Mouse (Mus musculus) ovary, adult 18-20 months (tissue): ENCODE data around the gene Ncam1.

Experiments used
- DNase-seq: peaks from one replicate; pipeline ENCODE4 v3.0.0; 2022; ENCODE audit warnings: low spot score, mixed read lengths

Gene Ncam1

GRCm38 (mm10) chr9:49798806-49799205 lies at the start of gene Ncam1:
TSS of gene Ncam1 (minus strand) at chr9:49798925.
- DNase-seq: peak; percentile 70

GRCm38 (mm10) chr9:49834013-49834412 lies 35.3 kb upstream of the Ncam1 start:
- no peak for DNase-seq

GRCm38 (mm10) chr9:49827671-49828070 lies 28.9 kb upstream of the Ncam1 start:
- DNase-seq: peak; percentile 20

GRCm38 (mm10) chr9:49816115-49816650 lies 17.5 kb upstream of the Ncam1 start:
- no peak for DNase-seq

GRCm38 (mm10) chr9:49814442-49814841 lies 15.7 kb upstream of the Ncam1 start:
- DNase-seq: no peak

DNA sequence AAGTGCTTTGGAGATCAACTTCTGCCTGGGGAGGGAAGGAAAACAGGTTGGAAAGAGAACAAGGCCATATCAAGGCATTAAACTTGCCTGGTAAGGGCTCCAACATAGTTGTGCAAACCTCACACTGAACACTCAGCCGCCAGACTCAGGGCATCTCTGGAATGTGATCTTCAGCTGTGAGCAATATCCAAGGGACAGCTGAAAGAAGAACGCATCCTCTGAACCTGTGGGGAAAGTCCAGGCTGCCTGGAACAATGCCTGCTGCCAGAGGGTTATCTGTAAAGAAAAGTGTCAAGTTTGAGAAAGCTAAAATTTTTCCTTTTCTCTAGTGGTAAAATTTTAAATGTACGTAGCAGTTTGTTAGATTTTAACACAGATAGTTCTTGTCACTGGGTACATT lies 4.5 kb upstream of the Ncam1 start:
- no peak for DNase-seq

- DNase-seq: peak; percentile 32
These were observed 729 bp downstream of the Ncam1 start for GRCm38 (mm10) chr9:49797821-49798571.

GRCm38 (mm10) chr9:49797508-49797820 lies 1.3 kb downstream of the Ncam1 start:
- no peak for DNase-seq

DNA sequence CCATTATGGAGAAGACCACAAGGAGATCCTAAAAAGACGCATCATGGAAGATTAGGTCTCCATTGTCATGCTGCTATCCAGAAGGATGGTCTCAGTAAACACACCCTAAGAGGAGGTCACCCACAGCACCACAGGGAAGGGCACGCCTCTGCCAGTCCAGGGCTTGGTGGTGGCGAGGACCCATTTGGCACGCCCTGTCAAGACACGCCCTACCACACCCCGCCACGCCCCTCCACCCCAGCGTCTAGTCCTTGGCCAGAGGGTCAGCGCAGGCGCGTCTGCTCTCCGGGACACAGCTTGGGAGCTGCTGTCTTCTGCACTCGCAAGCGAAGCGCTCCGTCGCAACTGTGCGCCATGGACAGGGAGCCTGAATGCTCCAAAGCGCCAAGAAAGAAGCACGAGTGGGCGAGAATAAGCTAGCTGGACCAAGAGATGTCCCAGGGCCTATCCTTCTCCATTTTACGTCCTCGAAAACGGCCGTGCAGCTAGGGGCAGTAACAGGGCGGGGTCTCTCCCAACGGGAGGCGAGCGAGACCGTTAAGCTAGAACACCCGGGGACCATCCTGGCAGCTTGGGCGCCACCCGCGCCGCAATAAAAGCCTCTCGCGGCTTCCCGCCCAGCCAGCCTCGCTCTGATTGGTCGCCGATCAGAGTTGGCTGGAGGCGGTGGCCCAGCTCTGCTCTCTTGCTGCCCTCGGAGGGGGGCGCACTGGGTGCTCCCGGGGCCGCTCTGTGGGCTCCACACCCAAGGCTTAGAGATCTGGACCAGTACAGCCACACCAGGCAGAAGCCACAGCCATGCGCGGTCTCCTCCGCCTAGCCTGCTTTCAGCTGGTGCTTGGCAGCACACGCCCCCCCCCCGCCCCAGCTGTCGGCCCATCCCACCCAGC lies 1.9 kb downstream of the Ncam1 start:
- peak; percentile 61 for DNase-seq

DNA sequence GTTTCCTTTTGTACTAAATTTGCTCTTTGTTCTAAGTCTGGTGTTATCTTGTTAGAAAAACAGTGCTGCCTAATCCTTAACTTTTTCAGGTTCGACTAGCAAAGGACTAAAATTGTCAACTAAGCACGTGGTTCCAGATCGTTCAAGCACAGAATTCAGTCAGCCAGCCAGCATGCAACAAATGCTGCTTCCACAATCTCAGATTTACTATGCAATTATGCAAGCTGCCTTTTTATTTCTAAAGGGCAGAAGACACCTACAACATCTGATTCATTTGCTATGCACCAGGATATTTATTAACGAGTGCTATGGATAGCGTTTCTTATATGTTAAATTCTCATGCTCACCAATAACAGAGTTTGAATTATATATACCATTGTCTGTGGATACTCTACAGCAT lies 2.8 kb downstream of the Ncam1 start:
- no peak for DNase-seq

DNA sequence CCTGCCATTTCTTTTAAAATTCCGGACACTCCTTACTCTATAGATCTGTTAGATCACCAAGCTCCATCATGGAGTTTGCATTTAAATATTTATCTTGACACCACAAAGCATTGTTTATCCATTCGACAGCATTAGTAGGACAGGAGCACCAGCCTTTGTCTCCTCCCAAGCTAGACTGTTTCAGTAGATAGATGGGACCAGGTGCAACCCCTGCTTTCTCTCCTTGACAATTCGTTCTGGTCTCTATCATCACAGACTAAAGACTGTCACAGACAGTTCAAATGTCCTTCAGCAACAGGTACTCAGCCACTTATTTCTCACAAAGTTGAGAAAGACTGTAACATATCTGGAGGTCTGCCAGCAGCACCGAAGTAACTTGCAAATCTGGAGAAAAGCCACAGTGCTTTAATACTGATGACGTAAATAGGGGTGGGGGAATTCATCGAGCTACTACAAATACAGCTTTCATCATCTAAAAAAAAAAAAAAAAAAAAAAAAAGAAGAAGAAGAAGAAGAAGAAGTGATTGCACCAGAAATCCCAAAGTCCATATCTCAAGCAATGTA lies 4.7 kb downstream of the Ncam1 start:
- no peak for DNase-seq

- no peak for DNase-seq
These were observed 5.5 kb downstream of the Ncam1 start for GRCm38 (mm10) chr9:49793241-49793640.

- no peak for DNase-seq
These were observed 6.1 kb downstream of the Ncam1 start for GRCm38 (mm10) chr9:49792646-49793045.

DNA sequence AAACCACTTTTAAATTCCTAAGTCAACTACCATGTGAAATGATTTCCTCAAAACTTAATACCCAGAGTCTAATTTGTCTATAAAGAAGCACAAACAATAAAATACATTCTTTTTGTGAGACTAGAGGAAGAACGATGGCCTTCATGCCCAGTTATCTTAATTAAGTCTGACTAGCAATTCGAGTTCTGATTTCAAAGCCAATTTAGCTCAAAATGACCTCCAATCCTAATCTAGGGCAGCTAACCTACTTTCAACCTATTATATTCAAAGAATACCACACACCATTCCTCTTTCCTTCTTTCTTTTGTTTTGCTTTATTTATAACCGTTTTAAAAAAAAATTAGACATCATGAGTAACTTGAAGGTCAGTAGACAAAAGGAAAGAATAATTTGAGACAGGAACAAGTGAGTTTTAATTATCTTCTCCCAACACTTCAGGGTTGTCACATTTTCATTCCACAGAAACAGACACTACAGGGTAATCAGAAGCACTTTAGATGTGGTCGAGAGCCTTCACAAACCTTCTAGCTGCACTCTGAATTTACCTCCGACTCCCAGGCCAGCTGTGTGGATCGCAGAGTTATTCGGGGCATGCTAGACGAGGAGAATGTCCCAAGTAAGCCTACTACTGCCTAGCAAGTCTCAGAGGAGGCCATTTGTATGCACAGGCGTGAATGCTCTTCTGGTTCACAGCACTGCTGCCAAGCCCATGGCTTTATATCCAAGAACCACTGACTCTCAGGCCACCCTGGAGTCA lies 17.5 kb downstream of the Ncam1 start:
- DNase-seq: no peak

DNA sequence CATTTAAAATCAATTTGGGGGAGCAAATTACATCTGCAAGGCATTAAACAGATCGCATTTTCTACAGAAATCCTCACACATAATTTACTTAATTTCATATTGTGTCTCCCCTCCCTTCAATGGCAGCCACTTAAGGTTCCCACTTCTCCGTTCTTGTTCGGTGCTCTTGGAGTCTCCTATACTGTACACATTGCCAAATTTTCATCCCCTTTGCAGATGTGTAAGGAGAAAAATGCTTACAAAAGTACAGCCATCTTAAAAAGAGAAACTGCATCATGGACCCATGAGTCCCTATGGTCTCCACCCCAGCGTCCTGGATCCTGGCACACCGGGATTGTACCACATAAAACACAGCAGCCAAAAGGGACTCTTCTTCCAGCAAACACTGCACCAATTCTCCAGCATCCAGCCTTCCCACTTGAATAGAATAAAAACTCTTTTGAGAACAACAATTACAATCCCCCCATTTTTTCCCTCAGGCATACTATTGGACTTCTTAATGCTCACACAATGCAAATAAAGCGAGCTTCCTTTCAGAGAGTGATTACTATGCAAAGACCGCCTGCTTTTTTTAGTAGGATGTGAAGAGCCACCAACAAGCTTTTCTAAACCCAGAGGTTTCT lies 21.6 kb downstream of the Ncam1 start:
- no peak for DNase-seq

DNA sequence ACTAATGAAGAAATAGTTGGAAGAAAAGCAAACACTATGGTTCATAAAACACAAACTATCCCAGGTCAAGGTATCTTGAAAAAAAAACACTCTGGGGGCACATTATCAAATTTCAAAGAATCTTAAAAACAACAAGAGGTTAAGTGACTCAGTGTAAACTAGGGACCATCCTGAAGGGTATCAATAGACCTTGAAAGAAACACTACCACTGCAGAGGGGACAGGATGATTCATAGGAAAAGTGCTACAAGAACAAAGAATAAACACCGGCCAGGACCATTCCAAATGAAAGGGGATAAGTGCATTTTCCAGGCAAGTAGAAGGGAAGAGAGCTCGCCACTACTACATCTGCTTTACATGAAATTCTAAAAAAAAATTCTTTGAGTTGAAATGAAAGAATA lies 32.1 kb downstream of the Ncam1 start:
- DNase-seq: no peak

GRCm38 (mm10) chr9:49760571-49760970 lies 38.2 kb downstream of the Ncam1 start:
- DNase-seq: no peak

- DNase-seq: no peak
These were observed 40.3 kb downstream of the Ncam1 start for GRCm38 (mm10) chr9:49758436-49758835.

DNA sequence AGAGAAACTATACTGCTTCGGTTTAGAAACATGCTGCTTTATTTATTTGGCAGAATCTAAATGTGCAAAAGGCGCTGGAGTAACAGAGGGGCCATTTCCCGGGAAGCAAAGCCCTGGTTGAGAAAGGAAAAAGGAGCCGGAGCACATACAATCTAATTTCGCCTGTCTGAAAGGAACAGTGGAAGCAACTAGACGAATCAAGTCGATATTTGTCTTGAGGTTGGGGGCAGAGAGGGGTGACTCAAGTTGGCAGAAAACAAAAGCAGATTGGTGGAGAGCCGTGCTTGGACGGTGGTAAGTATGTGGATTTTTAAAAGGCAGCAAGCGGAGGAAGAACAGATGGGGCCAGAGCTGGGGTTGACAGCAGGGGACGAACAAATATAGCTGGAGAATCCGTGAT lies 40.7 kb downstream of the Ncam1 start:
- DNase-seq: no peak

DNA sequence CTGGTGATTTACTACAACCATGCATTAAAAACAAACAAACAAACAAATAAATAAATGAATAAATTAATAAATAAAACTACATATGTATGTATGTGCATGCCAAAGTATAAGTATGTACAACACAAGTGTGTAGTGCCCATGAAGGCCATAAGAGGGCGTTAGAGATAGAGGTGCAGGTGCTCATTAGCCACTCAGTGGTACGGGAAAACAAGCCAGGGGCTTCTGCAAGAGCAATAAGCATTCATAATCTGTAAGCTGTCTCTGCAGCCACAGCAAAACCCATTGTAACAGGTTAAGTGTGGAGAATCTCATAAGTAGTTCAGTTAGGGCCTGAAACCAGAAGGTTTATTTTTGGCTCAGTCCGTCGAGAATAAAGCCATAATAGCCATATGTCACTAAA lies 41.1 kb downstream of the Ncam1 start:
- no peak for DNase-seq

DNA sequence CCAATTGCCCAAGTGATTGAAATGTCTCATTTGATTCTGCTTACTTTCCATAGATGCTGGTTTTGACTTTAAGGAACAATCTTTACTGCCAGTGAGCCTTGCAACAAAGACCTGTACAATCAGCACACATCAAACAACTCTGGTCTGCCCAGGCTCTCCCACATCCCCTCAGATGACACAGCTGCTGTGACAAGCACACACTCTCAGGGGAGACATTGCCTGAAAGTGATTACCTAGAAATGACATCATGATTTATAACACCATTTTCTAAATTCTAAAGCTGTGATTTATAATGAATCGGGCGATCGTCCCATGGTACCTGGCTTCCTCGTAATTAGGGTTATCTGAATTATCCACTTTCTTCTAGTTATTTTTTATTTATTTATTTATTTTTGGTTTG lies 42.0 kb downstream of the Ncam1 start:
- no peak for DNase-seq

DNA sequence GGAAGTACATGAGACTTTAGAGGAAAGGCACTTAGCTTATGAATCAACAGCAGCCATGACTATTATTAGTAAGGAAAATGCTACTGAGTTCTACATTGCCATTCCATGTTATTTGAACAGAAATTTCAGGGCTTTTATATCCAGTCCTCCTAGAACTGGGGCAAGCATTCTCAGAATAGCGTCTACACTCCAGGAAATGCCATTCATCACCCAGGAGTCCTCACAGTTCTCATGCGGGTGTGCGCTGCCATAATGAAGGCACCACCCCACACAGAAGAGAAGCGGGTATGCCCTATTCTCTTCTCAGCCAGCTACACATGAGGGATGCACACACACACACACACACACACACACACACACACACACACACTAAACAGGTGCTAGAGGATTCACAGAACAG lies 43.5 kb downstream of the Ncam1 start:
- DNase-seq: no peak
